Mouse (Mus musculus) cortical plate, adult 2 months (tissue): Measurements from ENCODE around the gene Hdac9.

Experiments
- CTCF ChIP-seq: fragments of 200-500 bp; IDR thresholded peaks from 2 replicates; pipeline ENCODE4 v1.5.1; 2011; ENCODE audit warnings: mild to moderate bottlenecking, control low read depth, low read length; ENCODE audit not compliant: insufficient read depth; ENCODE audit errors: extremely low read depth
- POLR2A ChIP-seq: fragments of 200-500 bp; IDR thresholded peaks from 2 replicates; pipeline ENCODE4 v1.6.1; 2011; ENCODE audit warnings: mild to moderate bottlenecking, low read length, control low read depth; ENCODE audit not compliant: insufficient read depth; ENCODE audit errors: extremely low read depth

DNA sequence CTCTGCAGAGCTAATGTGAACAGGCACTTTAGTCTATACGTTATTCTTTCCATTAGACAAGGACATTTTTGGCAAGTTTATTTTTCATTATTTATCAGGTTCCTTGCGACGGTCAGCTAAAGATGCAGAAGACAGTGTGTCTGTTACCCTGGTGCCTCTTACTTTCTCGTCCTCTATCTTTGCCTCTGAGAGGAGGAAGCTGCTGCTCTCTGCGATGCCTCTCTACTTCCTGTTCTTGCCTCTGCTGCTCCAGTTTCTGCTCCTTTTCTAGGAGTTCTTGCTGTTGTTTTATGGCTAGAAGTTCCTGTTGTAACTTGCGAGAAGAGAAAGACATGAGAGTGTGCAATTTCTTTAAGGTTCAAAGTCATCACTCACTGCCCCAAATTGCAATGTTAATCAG, 484.0 kb downstream of the Hdac9 start:
- no peak for TF ChIP-seq POLR2A
- TF ChIP-seq CTCF = no peak
